Mouse (Mus musculus): ENCODE measurements around the gene Ctnnbip1.
"Not testable (repeated sequence)": the region's sequence is repeated elsewhere in the genome, so short reads cannot be mapped to it uniquely, and the experiment has no call there.

Gene Ctnnbip1

DNA sequence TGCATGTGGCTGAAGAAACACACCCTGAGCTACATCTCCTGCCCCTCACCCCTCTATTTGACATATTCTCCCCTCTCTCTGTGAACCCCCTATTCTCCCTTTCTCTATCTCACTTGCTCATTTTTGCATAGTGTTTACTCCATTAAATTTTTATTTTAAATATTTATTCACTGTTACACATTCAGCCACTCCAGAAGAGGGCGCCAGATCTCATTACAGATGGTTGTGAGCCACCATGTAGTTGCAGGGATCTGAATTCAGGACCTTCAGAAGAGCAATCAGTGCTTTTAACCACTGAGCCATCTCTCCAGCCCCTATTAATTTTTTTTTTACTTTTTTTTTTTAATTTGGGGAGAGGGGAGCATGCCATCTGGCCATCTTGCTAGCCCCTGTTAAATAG, 72.2 kb downstream of the Ctnnbip1 start:
- DNase-seq = no peak

DNA sequence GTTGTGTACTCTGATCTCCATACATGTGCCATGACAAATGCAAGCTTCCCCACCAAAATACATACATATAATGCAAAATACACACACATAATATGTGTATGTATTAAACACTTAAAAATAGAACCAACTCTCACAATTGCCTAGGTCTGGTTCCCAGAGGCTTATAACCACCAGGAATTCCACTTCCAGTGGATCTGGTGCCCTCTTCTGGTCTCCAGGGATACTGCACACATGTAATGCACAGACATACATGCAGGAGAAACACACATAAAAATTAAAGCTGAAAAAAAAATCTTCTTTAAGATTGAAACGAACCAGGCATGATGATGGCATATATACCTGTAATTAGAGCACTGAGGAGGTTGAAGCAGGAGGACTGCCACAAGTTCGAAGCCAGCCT, 73.5 kb downstream of the Ctnnbip1 start:
- DNase-seq = no peak

DNA sequence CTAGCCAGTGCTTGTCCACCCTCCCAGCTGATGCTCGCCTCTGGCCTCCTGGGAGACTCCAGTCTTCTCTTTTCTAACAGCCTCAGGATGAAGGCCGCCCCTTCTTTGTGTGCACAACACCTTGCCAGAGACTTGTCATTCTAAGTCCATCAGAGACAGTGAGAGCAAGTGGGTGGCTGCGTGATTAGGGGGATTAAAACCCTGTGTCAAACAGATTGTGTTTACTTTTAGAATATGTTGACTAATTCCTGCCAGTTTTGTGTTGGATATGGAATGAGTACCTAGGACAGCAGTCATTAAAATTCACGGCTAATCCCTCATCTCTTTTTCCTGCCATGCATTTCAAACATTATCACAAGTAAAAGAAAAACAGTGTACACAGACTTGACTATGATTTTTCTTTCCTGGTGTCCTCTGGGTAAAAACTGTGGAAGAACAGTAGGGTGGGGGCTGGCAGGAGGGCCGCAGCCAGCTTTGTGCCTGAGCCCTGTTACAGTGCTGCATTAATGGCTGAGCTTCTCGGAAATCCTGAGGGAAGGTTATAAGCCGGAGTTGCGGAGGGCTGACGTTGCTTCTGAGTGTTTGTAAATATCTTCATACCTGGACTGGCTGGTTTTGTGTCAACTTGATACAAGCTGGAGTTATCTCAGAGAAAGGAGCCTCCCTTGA, 77.0 kb downstream of the Ctnnbip1 start:
- DNase-seq = no peak

DNA sequence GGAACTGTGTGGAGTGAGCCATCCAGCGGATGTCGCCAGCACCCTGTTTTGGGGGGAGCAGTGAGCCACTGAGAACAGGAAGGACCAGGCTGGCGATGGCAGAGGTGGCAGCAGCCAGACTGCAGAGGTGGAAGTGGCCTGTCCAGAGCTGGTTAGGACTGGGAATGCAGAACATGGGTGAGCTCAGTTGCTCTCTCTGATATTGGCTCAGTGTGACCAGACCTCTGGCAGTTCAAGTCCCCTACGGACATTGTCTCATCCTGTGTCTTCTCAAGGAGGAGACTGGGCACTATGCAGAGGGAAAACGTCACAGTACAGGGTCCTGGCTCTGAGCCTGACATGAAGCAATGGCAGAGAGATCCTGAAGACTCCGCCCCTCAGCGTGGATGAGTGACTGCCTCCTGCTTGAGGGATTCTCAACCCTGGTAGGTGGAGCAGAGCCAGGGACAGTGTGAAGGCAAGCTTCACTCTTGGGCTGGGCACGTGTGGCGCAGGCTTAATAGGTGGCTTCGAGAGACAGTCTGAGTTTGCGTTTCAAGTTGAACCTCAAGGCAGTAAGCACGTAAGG, 79.7 kb downstream of the Ctnnbip1 start:
- DNase-seq = no peak

DNA sequence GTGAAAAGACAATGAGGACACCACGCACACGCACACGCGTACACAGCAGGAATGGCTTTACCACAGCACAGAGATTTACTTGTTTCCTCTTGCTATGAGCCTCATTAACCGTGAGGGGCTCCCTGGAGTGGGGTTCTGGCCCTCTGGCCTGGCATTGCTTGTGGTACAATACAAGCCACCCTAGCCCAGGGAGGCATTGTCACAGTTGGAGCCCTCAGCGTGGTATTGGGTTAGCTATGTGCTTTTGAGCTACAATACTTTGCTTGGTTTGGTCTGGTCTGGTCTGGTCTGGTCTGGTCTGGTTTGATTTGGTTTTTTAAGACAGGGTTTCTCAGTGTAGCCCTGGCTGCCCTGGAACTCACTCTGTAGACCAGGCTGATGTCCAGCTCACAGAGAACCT, 81.5 kb downstream of the Ctnnbip1 start:
- no peak for DNase-seq

DNA sequence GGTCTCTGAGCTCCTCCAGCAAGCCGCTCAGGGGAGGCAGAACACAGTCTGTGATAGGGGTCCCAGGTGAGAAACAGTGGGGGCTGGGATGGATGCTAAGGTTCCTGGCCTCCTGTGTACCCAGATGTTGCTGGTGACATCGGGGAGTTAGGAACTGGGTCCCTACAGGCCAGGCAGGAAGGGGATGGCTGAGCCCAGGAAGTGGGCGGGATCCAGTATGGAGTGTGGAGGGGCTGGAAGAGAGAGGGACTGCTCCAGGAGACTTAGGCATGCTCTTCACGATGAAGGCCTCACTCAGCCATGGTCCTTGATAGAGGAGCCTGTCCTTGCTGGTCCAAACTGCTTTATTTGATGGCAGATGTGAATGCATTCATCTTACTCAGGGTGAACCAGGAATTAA, 82.1 kb downstream of the Ctnnbip1 start:
- DNase-seq = no peak

DNA sequence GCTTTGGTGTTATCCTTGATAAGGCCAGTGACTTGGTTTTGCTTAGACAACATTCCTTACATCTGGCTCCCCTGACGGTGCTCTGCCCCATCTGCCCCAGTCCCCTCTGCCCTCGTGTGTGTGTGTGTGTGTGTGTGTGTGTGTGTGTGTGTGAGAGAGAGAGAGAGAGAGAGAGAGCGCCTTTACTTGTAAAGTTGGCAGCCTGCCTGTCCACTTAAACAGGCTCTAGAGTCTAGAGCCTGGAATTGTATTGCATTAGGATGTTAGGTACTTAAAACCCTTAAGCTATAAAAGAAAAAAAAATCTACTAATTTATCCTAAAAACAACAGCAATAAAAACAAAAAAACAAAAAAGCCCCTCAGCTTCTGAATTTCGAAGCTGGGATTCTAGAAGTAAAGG, 83.4 kb downstream of the Ctnnbip1 start:
- DNase-seq = no peak

DNA sequence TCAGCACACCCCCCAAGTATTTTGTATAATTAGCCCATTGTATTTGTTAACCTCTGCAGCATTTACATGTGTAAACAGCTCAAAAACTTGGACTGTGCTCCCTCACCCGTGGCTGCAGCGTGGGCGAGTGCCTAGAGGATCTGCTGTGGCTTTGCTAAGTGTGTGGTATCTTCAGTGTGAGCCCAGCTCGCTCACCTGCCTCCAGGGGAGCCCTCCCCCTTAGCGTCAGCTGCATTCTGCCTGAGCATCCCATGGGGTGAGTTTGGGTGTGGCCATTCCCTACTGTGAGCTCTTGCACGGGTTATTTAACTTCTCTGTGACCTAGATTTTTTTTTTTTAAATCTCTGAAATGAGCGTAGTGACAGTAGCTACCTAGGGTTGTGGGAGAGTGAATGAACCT, 84.2 kb downstream of the Ctnnbip1 start:
- DNase-seq = peak; percentile 31

DNA sequence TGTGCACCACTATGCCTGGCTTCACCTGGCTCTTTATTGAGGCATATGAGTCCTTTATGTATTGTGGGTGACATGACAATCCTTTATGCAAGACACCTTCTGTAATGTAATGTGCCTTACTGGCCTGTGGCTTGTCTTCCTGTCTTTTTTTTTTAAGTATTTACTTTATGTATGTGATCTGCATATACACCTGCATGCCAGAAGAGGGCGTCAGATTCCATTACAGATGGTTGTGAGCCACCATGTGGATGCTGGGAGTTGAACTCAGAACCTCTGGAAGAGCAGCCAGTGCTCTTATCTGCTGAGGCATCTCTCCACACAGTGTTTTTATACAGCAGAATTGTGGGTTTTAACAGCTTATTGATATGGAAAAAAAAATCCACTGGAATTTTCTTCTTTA, 85.8 kb downstream of the Ctnnbip1 start:
- DNase-seq = no peak

DNA sequence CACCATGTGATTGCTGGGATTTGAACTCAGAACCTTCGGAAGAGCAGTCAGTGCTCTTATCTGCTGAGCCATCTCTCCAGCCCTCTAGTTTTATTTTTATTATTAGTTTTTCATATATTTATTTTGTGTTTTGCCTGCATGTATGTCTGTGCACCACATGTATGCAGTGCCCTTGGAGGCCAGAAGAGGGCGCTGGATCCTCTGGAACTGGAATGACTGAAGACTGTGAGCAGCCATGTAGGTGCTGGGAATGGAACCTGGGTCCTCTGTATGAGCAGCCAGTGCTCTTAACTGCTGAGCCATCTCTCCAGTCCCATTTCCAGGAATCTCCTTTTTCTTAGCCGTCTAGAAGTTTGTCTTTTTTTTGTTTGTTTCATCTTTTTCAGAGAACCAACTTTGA, 86.5 kb downstream of the Ctnnbip1 start:
- DNase-seq = peak; percentile 38

DNA sequence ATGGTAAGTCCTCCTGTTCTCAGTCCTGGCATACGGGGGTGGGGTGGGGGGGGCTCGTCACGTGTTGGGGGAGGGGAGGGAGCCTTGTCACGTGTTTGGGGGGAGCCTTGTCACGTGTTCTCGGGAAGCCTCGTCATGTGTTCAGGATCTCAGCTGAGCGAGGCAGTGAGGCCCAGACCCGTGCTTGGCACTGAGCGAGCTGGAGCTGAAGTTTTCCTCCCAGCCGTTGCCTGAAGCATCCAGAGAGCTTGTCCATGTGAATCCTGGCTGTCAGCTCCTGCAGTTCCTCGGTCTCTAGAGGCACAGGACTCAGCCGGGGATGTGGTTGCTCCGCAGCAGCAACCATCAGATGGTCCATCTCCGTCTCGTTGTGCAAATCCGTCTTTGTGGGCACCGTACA, 88.0 kb downstream of the Ctnnbip1 start:
- peak; percentile 43 for DNase-seq

DNA sequence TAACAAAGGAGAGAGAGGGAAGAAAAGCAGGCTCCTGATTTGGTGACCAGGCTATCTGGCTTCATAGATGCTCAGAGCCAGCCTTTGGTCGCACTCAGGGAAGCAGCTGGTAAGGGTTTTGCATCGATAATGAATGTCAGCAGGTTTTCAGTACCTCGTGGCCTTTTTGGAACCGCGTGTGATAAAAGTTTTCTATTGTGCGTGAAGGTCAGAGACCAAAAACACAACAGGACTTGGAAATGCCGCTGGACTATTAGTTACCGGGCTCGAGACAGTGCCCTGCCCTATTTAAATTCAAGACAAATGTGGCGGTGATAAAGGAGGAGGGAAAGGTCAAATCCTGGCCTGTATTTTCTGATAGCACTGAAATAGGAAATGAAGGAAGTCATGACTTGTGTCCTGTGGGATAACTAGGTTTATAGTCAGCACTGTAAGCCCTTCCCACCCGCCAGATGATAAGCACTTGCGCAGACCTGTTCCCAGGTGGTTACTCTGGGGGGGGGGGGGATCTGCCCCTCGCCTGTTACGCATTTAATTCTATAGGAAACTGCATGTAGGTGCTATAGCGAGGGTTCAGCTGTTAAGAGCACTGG, 88.8 kb downstream of the Ctnnbip1 start:
- peak; percentile 46 for DNase-seq

DNA sequence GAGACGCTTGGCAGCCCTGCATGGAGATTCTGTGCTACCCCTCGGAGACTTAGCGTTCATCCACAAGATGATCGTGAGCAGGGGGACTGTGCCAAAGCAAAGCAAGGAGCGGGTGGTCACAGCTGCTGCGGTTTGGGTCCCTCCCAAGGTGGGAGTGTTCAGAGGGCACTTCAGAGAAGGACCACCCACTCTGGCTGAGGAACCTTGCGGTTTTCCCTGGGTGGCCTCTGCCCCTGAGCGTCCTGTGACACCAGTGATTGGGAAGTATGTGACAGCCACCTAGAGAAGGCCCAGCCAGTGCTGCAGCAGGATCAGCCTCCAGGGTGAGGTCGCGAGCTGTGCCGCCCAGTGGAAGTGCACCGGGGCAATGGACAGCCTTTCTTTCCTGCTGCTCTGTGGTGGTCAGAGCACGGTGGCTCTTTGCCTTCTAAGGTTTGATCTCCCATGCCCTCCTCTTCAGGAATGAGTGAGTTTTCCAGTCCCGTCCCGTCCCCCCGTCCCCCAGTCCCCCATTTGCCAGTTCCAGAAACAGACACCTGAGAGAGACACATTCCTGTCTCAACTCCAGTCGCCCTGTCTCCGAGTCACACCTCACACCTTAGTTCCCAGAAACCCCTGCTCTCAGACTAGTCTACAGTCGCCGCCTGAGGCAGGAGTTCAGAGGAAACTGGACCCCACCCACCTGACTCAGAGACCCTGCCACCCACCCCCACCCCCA, 89.7 kb downstream of the Ctnnbip1 start:
- no peak for DNase-seq

DNA sequence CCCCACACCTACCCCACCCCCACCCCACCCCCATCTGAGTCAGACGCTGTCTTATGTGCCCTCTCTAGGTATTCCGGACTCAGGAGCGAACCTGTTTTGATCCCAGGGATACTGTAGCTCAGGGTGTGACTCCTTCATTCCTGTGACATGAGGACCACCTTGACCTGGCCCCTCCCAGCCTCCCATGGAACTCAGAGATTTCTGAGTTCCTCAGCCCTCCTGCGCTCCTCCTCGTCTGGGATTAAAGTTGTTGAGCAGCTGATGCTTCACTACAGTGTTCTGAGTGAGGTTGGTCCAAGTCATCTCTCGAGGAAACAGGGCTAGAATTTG, 90.2 kb downstream of the Ctnnbip1 start:
- no peak for DNase-seq

DNA sequence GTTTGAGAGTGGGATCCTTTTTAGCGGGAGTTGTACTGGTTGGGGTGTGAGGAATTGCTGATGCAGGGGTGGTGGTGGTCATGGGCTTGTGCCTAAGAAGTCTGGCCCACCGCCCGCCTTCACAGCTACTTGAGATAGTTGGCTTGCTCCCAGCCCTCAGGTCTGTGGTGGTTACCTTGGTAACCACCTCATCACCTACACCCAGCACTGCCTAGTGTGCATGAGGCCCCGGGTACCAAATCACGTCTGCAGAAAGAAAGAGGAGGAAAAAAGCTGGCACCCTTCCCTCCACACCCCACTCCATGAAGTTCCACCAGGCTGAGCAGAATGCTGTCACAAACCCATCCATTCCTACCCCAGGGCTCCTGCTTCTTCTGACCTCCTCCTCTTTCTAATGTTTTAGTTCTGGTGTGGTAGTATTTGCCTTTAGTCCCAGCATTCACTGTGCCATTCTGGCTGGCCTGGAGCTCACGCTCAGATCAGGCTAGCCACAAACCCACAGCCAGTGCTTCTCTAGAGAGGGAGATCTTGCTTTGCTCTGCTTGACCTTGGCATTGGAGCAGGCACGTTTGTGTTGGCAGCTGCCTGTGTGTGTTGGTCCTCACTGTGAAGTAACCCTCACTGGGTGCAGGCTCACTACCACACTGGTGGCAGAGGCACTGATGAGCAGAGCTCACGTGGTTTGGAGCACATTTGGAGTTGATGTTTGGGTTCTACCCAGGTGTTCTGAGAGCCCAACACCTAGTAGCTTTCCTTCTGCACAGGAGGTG, 91.4 kb downstream of the Ctnnbip1 start:
- no peak for DNase-seq

DNA sequence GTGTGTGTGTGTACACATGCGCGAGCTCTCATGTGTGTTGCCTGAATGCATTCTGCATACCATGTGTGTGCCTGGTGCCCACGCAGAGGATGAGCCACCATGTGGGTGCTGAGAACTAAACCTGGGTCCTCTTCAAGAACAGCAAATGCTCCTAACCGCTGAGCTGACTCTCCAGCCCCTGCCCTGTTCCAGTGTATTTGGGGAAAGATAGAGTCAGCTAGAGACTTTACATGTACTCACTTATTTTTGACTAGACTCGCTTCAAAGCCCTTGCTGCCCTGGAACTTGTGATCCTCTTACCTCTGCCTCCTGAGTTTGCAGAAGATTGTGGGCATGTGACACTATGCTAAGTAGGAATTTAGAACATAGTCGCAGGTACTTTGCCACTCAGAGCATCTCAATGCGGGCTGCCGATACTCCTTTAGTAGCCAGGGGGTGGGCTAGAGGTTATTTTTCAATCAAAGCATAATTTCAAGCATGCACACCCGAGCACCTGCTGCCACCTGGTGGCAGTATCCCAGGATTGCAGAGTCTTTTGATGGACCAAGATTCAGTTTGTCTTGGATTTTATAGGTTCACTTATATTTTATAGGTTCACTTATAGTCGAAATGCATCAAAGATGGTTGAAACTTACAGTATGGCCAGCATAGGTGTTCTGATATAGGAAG, 93.5 kb downstream of the Ctnnbip1 start:
- peak; percentile 71 for DNase-seq

DNA sequence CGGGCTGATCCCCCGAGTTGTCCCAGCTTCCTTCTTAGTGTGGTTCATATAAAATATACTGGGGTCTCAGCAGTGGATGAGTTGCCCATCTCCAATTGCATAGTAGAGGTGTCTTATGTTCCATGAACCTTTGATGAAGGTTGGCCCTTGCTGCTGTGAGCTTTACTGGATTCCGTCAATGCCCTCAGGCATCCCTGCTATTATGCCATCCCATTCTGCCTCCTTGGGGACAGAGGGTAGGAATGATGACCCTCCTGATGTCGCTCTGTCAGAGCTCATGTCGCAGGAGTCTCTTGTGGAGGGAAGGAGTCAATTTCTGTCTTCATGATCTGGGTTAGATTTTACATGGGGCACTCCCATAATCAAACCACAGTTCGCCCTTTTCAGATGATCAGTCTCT, 95.5 kb downstream of the Ctnnbip1 start:
- DNase-seq = not testable (repeated sequence)

DNA sequence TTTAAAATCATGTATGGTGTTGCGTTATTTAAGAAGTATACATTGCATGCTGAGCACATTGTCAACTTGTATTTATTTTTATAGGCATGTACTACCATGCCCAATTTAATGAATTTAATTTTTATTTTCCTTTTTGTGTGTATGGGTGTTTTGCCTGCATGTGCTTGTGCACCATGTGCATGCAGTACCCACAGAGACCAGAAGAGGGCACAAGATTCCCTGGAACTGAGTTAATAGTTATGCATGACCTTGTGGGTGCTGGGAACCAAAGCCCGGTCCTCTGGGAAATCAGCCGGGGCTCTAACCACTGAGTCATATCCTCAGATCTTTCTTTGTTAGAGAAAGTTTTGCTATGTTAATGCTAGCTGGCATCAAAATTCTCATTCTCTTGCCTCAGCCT, 96.8 kb downstream of the Ctnnbip1 start:
- DNase-seq = no peak
